Mouse (Mus musculus): ENCODE measurements around the gene Ecel1.

The Ecel1 gene

DNA sequence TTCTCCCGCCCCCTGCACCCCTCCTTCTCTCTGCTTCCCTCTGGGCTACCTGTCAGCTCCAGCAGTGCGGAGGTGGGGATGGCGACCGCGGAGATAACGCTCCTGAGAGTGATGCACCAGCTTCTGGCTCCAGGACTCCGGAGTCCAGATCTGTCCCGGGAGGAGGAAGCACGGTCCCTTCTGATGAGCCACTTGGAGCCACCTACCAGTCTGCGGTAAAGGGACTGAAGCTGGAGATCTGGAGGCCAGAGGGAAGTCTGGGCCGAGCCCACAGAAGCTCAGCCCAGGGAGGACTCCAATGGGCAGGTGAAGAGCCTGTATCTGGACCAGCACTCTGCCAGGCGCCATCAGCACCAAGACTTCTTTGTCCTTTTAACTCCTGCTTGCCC lies at the start of gene Ecel1:
TSS of gene Ecel1 (minus strand) at position 323 of the 389 bp plus-strand sequence.
- in situ Hi-C loops (cut with MseI, MboI): no loop called here

DNA sequence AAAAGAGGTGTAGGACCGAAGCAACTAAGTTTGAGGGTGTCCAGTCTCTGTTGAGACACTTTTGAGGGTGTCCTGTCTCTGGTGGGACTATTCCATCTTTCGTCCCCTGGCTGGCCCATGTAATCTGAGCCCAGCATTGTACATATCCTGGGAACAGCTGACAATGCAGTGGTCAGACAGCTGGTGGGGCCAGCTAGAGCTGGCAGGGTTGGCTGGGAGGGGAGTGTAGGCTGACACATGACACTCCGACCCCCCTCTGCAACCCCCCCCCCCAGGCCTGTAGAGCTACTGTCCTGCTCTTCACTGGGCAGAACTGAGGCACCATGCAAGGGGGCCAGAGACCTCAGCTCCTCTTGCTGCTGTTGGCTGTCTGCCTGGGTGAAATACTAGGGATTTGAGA lies 49.2 kb upstream of the Ecel1 start:
- in situ Hi-C loops (cut with MseI, MboI): no loop called here

DNA sequence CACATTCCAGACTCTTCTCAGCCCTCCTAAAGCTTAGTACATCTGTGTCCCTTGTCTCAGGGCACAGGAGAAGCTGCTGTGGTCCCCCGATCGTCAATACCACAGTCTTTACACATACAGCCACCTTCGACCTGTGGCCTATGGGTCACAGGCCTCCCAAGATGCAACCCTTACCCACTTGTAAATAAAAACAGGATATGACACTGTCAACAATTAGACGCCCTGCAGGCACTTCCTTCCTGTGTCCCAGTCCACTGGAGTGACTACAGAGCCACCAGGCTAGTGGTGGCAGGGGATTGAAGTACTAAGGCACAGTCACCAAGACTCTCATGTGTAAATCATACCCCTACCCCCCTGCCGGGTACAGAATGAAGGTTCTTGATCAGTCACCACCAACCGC lies 48.7 kb upstream of the Ecel1 start:
- in situ Hi-C loops (cut with MseI, MboI): no loop called here

DNA sequence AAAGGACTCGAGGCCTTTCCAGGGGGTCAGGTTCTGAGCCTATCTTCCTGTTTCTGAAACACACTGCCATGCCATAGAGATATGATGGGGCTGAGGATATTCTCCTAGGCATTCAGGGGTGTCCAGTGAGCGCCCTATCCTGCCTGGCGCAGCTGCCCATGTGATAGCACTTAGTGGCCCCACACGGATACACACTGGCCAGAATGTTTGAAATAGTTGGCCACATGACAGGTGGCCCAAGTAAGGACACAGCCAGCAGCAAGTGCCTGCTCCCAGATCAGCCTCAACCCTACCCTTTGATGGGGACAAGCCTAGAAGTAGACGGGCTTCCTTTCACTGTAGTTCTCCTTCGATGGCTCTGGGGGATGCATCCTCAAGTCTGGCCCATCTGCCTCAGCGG lies 48.1 kb upstream of the Ecel1 start, which contains the start of gene Chrng:
TSS of gene Chrng (plus strand) at position 193 of the 400 bp plus-strand sequence.
- in situ Hi-C loops (cut with MseI, MboI): no loop called here

DNA sequence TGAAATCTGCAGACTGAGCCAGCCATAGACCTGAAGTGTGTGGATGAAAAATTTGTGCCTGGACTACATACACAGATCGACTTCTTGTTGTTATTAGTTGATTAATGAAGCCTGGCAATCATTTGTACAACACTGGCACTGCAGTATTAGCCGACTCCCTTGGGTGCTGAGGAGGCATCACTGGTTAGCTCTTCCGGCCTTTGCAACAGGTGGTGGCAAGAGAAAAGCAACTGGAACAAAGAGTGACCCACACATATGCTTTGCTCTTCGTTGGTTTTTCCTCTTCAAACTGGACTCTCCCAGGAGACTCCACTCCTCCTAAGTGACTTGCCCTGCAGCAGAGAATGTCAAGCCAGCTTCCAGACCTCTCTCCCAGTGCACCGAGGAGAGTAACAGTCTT lies 47.5 kb upstream of the Ecel1 start:
- in situ Hi-C loops (cut with MseI, MboI): no loop called here

DNA sequence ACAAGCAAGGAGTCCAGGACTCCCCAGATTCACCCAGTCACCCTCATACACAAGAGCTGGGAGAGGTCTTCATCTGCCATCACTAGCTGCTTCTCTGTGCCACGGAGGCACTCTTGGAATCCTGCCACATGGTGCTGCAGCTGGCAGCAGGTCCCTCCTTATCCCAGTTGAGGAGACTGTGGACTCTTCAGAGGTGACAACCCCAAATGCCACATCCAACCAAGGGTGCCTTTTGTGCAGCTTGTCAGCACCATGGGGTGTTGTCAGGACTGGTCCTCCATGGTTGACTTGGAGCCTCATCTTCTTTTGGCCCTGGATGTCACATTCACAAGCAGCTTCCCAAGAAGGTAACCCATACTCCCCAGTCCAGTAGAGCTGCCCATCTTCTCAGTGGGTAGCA lies 45.5 kb upstream of the Ecel1 start:
- in situ Hi-C loops (cut with MseI, MboI): no loop called here

DNA sequence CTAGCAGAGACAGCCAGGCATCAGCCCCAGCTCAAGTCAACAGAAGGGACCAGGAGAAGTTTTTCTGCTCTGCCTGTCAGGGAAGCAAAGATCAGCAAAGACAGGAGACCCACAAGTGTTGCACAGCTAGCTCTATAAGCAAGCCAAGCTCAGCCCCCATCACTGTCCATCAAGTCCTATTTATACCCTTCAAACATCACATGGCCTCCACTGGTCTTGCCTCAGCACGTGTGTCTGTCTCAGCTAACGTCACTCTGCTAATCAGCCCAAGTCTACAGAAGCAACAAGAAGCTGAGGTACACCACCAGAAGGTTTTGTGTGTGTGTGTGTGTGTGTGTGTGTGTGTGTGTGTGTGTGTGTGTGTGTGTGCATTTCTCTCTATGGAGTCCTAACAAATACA lies 44.5 kb upstream of the Ecel1 start:
- in situ Hi-C loops (cut with MseI, MboI): no loop called here

DNA sequence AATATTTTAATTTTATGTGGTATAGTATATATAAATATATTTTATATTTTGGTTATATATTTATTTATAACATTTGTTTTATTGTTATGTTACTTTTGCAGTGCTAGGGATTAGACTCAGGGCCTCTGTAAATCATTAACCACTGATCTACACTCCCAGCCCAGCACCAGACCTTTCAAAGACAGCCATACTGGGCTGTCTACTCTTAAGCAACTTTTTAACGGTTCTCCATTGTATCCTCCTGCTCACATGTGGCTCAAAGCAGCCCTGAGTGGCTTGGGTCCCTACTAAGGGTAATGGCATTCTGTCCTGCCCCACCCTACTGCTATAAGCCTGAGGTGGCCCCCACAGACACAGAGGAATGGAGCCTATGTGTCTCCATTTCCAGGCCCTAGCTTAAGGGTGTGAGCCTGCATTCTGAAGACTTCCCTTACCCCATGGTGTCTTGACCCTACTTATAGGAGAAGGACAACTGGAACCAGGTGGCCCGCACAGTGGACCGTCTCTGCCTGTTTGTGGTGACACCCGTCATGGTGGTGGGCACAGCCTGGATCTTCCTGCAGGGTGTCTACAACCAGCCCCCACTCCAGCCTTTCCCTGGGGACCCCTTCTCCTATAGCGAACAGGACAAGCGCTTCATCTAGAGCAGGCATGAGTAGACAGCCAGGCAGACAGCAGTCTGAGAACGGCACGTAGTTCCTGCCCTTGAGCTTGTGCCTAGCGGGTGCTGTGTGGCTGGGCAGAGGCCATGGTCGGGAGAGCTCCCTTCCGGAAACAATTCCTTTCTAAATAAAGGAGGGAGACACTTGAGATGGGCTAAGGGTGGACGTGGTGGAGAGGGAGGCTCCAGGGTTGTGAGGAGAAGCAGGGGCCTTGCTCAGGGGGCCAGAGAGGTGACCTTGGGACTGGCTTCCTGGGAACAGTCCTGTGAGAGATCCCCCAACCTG lies 42.1 kb upstream of the Ecel1 start:
- in situ Hi-C loops (cut with MseI, MboI): no loop called here

DNA sequence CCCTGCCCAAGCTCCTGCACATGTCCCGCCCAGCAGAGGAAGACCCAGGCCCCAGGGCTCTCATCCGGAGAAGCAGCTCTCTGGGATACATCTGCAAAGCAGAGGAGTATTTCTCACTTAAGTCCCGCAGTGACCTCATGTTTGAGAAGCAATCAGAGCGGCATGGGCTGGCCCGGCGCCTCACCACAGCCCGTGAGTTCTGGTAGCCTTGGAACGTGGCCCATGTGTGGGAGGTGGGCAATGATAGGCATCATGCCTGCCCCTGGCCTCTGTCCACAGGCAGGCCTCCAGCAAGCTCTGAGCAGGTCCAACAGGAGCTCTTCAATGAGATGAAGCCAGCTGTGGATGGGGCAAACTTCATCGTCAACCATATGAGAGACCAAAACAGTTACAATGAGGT lies 41.0 kb upstream of the Ecel1 start:
- in situ Hi-C loops (cut with MseI, MboI): no loop called here

DNA sequence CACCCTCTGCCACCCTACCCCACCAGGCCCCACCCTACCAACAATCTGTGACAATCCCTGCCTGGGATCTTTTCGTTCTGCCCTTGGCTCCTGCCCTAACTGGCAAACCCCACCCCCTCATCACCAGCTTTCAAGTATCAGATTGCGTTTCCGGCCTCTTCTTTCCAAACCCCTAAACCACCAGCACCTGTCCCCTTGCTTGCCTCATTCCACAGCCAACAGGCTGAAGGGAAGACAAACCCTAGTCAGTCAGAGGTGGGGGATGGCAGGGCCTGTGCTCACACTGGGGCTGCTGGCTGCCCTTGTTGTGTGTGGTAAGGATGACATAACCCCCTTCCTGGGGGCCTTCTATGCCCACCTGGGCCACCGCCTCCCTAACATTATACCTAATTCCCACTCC lies 34.1 kb upstream of the Ecel1 start, which contains the start of gene Chrnd:
TSS of gene Chrnd (plus strand) at position 179 of the 400 bp plus-strand sequence.
- in situ Hi-C loops (cut with MseI, MboI): no loop called here

DNA sequence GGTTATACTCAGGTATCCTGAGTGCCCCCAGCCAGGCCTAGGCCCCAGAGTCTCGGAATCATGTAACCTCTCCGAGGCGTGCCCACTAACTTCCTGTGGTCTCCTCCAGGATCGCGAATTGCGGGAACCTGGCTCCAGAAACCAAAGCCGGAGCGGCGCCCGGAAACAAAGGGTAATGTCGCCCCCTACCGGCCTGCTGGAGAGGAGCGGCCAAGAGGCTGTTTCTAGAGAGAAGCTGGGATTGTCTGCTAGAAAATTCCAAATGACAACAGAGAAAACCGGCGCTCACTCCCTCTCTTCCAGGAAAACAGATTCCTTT lies 30.7 kb upstream of the Ecel1 start:
- in situ Hi-C loops (cut with MseI, MboI): no loop called here

DNA sequence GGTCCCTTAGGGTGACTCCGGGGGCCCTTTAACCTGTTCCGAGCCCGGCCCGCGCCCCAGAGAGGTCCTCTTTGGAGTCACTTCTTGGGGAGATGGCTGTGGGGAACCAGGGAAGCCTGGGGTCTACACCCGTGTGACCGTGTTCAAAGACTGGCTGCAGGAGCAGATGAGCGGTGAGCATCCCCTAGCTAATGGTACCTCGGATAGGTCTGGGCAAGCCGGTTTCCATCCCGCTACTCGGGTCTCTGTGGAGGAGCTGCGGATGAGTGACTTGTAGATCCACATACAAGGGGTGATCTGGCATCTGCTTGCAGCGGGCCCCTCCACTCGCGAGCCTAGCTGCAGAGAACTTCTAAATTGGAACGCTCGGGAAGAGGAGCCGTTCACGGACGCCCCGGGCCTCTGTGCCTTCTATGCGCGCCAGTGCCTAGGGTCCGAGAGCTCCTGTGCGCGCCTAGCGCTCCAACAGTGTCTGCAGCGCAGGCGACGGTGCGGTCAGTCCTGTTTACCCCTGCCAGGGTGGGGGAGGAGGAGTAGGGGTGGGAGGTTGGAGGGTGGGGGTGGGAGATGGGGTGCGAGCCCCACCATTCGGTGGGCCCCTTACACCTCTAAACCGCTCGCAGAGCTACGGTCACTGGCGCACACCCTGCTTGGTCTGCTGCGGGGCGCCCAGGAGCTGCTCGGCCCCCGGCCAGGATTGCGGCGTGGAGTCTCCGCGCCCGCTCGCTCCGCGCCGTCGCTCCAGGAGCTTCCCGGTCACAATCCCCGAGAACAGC lies 30.1 kb upstream of the Ecel1 start:
- in situ Hi-C loops (cut with MseI, MboI): no loop called here

DNA sequence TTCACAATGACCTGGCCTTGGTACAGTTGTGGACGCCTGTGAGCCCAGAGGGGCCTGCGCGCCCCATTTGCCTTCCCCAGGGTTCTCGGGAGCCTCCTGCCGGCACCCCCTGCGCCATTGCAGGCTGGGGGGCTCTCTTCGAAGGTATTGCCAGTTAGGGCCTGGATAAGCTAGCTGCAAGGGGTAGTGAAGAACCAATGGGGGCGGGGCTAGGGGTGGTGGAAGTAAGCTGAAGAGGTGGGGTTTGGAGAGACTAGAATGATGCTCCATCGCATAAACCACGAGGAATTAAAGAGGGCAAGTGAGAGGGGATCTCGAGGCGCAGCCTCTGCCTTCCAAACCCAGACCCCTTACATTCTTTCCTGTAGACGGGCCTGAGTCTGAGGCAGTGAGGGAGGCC lies 29.2 kb upstream of the Ecel1 start:
- in situ Hi-C loops (cut with MseI, MboI): no loop called here

DNA sequence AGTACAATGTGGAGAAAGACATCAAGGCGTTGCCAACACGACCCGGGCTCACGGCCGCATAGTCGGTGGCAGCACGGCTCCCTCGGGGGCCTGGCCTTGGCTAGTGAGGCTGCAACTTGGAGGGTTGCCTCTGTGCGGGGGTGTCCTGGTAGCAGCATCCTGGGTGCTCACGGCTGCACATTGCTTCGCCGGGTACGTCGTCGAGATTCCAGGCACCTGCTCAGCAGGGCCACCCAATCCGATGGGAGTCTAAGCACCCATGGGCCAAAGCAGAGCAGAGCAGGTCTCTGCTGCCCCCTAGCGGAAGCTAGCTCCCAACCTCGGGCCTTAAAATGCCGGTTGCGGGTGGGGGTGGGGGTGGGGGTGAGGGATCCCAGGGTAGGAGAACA lies 28.4 kb upstream of the Ecel1 start:
- in situ Hi-C loops (cut with MseI, MboI): loop anchor here in 1 of 2 experiments (5.0 kb wide), 1 partner anchor 77 kb away; no protein-coding TSS in a partner anchor

DNA sequence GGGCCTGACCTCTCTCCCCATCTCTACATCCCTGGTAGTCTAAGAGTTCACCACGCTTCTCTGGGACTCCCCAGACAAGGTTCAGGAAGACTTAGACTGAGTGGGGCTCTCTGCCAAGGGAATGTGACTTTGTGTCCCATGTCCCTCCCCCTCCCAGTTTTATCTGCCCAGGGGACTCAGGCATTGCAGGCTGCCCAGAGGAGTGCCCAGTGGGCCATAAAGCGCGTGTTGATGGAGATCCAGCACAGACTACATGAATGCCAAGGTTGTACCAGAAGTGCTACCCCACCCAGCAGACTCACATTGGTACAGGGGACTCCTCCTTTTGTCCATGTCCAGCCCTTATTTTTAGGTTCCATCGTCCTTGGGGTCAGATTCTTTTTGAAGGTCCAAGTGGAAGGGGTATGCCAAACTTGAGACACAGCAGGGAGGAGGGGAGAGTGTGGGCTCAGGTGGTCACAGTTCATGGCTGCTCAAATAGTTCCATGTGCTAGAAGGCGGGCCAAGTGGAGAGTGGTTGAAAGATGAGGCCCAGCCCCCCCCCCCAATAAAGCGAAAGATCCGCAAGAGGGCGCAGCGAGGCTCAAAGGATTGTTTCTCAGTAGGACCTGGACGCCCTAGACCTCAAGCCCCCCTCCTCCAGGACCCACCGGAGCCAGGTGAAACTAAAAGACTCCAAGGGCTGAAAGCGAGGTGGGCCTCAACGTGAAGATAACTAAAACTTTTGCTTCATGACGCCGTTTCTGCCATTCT lies 27.9 kb upstream of the Ecel1 start:
- in situ Hi-C loops (cut with MseI, MboI): loop anchor here in 1 of 2 experiments (5.0 kb wide), 1 partner anchor 77 kb away; no protein-coding TSS in a partner anchor

DNA sequence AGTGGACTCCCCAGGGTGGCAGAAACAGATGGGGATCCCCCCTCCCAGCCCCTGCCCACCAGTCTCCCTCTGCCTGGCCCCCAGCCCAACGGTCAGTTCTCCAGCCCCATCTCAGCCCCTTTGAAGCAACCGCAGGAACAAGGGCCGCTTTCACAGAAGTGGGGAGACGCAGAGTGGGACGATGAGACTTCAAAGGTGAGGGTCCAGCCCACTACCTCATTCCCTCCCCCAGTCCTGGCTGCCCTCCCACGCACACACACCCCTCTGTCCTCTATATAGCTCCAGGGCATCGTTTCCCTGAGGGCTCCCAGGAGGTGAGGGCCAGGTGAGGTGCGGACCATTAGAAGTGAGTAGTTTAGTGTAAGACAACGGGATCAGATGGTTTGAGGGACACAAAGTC lies 26.7 kb upstream of the Ecel1 start, which contains the start of gene Prss56:
TSS of gene Prss56 (plus strand) at position 301 of the 400 bp plus-strand sequence.
- in situ Hi-C loops (cut with MseI, MboI): loop anchor here in 1 of 2 experiments (5.0 kb wide), 1 partner anchor 76 kb away; no protein-coding TSS in a partner anchor

DNA sequence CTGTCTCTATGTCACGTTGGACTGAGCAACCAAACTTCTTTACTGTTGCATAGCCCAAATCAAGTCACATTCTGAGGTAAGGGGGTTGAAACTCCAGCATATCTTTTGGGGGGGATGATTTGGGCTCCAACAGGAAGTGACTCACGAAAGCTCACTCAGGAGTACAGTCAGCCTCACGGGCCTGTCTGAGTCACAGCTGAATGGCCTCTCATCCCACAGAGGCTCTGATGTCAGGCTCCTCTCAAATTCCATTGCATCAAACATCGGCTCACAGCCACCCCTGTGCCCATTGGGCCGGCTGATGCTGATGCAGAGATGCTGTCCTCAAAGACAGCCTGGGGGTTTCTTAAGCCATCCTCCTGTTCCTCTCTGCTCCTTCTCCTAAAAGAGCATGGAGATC lies 24.6 kb upstream of the Ecel1 start:
- in situ Hi-C loops (cut with MseI, MboI): loop anchor here in 1 of 2 experiments (5.0 kb wide), 1 partner anchor 74 kb away; no protein-coding TSS in a partner anchor

DNA sequence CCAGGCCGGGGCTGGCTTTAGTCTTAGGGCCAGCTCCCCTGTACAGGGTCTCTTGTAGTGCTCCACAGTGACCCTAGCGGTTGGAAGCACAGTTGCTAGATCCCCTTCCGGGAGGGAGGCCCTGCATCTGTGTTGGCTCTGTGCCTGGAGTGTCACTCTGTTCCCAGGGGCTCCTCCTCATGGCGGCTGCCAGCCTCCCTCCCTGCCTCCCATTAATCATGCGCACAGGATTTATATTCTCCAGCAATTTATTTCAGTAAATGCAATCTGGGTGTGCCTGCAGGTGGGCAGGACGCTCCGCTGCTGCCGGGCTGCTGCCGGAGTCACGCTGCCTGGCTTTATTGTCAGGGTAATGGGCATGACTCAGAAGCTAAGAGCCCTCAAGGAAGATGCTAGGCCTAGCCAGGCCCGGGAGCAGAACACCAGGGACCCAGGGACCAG lies 19.6 kb upstream of the Ecel1 start:
- in situ Hi-C loops (cut with MseI, MboI): no loop called here

DNA sequence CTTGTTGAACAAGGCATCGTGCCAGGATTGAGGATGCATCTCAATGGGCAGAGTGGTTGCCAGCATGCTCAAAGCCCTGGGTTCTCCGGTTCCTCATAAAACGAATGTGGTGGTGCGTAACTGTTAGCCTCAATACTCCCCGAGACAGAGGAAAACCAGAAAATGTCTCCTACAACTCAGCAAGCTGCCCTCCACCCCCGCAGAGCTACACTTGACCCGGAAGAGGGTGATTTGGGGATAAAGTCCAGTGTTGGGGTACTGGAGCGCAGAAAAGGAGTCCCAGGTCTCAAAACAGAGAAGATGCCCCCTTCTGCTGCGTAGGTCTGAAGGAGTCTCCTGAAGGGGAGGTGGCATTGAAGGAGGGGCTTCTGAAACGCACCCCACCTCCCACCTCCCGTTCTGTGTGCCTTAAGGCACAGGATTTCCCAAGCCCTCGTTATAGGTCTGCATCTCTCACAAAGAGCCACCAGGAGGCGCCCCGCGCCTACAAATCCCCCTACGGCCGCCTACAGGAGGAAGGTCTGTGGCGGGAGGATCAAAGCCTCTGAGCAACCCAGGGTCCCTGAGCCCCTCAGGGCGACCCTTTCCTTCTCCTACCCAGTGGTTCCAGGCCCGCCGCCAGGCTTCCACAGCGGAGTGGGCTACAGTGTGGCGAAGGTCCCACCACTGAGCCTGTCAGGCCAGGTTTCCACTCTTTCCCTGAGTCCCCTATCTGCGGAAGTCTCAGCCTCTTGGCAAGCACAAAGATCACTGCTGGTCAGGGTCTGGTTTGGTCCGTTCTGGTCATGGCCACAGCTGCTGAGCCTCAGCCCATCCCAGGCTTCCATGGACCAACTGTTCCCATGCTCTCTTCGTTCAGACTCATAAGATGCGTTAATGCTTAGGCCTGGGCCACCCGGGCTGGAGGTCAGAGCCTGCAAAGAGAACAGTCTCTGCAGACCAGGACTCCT lies 18.0 kb upstream of the Ecel1 start:
- in situ Hi-C loops (cut with MseI, MboI): no loop called here

DNA sequence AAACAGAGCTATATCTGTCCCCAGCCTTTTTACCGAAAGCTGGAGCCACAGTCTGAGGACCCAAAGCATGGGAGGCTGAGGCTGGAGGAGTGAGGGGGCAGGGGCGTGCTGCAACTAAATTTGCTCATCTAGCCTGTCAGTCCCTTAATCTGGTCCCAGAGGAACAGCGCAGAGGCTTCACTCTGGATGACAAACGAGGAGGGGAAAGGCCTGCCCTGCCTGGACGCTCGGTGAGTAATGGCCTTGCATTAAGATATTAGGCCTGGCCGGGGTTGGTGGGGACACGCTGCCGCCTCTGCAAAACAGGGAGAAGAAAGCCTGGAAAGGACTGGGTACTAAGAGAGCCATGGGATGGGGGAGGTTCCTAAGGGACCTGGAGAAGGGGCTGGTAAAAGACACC lies 16.0 kb upstream of the Ecel1 start:
- in situ Hi-C loops (cut with MseI, MboI): no loop called here
